Mouse (Mus musculus) lung, adult 18-20 months (tissue): ENCODE results near the gene Olfr1506.
"Not testable (repeated sequence)": the region's sequence is repeated elsewhere in the genome, so short reads cannot be mapped to it uniquely, and the experiment has no call there.

Source experiments
- DNase-seq, 2 experiments: peaks; one replicate each; pipeline ENCODE4 v3.0.0; 2022; ENCODE audit warnings: mixed read lengths in 2 of 2

Olfr1506 gene

GRCm38 (mm10) chr2:90224393-90224792, at the start of gene Olfr1506:
TSS of gene Olfr1506 (minus strand) at chr2:90224493.
- not testable (repeated sequence) for DNase-seq

GRCm38 (mm10) chr2:90270932-90271331, 46.6 kb upstream of the Olfr1506 start, which contains the start of gene Olfr1271:
TSS of gene Olfr1271 (minus strand) at chr2:90271032.
- no peak for DNase-seq

DNA sequence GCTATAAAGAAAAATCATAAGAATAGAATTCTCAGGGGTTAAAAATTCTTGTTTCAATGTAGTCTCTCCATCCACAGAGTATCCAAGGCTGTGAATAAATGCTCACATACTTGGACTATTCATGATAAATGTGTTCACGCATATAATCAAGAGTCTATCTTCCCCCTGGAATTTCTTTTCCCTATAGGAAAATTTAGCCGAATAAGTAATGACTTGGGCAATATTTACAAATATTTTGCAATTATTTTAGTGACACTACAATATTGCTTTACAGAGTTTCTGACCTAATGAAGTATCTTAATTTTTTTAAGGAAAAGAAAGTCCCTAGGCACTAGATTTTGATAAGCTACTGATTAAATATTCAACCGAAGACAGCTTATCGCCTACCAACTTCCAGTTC, 33.2 kb upstream of the Olfr1506 start, which contains the start of gene Olfr142:
Gene Olfr142, minus strand, starts transcription at position 101 of the 400 bp plus-strand sequence.
- no peak for DNase-seq

DNA sequence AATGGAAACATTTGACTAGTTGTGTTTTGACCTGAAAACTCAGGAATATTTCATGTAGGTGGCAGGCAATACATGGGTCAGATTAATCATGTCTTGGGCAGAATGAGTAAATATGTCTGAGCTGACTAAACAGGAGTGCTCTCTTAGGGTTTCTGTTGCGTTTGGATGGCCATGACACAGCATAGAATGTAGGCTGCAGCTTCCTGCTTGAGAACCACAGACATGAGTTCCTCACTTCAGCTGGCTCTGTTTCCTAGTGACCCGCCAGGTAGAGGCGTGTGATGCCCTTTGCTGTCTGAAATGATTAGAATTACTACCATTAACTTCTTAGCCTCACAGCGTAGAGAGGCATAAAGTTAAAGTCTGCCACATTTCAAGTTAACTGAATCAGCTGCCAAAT, 24.7 kb downstream of the Olfr1506 start:
- DNase-seq = not testable (repeated sequence)

GRCm38 (mm10) chr2:90195285-90195684, 29.0 kb downstream of the Olfr1506 start:
- not testable (repeated sequence) for DNase-seq

GRCm38 (mm10) chr2:90194750-90195149, 29.5 kb downstream of the Olfr1506 start:
- not testable (repeated sequence) for DNase-seq

DNA sequence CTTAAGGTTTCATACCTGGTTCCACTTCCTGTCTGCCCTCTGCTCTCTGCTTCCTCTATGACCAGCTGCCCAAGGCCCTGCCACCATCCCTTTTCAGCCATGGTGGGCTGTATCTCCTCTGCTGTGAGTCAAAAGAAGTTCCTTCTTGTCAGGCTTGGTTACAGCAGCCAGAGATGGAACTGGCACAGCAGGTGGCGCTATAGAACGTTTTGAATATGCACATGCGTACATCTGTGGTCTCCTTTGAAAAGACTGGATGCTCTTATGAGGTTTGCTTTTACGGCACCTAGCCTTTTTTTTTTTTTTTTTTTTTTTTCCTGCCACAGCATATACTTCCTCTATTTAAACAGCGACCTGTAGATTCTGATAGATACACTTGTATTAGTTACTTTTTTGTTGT, 37.2 kb downstream of the Olfr1506 start:
- DNase-seq = not testable (repeated sequence)

DNA sequence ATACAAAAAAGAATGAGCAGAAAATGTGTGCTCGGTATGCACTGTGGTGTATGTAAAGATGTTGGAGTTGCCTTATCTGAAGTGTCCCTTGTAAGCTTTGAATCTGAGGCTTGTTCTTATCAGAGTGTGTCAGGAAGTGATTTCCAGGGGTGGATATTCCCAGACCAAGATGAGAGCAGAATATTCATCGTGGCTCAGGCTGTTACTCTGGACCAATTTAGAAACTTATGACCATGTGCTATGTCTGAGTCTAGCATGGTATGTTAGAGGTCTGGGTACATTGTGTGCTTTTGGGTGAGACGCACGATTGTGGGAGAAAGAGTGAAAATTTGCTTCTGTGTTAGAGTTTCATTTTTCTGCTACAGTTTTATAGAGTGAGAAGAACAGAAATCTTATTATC, 38.2 kb downstream of the Olfr1506 start:
- not testable (repeated sequence) for DNase-seq
